Mouse (Mus musculus) ES-Bruce4 (cell line): ENCODE data around the gene Ranbp9. TPM values are rescaled to one million over a fixed set of nuclear protein-coding genes. Genes with fewer than 3 reads are reported as not detected.

Experiments
- H3K27ac ChIP-seq: 2 replicates; pipeline ENCODE4 v1.5.1; 2012; ENCODE audit warnings: low read length, inconsistent platforms; ENCODE audit not compliant: insufficient read depth
- H3K27me3 ChIP-seq: 2 replicates; pipeline ENCODE4 v1.6.1; 2012; ENCODE audit warnings: mild to moderate bottlenecking, low read length, inconsistent platforms; ENCODE audit not compliant: control insufficient read depth, poor library complexity, insufficient read depth, severe bottlenecking
- H3K36me3 ChIP-seq: 2 replicates; pipeline ENCODE4 v1.6.1; 2012; ENCODE audit warnings: inconsistent platforms, mild to moderate bottlenecking, low read length, moderate library complexity; ENCODE audit not compliant: control insufficient read depth, poor library complexity, insufficient read depth, severe bottlenecking
- H3K4me1 ChIP-seq: one replicate; pipeline ENCODE4 v1.8.1; 2011; ENCODE audit warnings: low read length; ENCODE audit not compliant: control insufficient read depth, insufficient read depth
- H3K4me3 ChIP-seq: 2 replicates; pipeline ENCODE4 v1.5.1; 2011; ENCODE audit warnings: low read depth, mild to moderate bottlenecking, low read length
- H3K9ac ChIP-seq: 2 replicates; pipeline ENCODE4 v1.6.1; 2012; ENCODE audit warnings: low read depth, mild to moderate bottlenecking, inconsistent platforms; ENCODE audit not compliant: poor library complexity, severe bottlenecking
- H3K9me3 ChIP-seq: replicated peaks from 2 replicates; pipeline ENCODE4 v1.6.1; 2012; ENCODE audit warnings: mild to moderate bottlenecking, low read length, inconsistent platforms; ENCODE audit not compliant: control insufficient read depth, poor library complexity, insufficient read depth, severe bottlenecking
- CTCF ChIP-seq: IDR thresholded peaks from one replicate; pipeline ENCODE4 v1.8.1; 2011; ENCODE audit warnings: low read depth, low read length
- EP300 ChIP-seq: IDR thresholded peaks from 2 replicates; pipeline ENCODE4 v1.6.1; 2011; ENCODE audit warnings: low read depth, low read length; ENCODE audit not compliant: insufficient read depth
- POLR2A ChIP-seq: IDR thresholded peaks from one replicate; pipeline ENCODE4 v1.8.1; 2011; ENCODE audit warnings: low read length; ENCODE audit not compliant: insufficient read depth
- polyA plus RNA-seq: library from polyadenylated mRNA; stranded (reverse); fragments of >200 nt; gene quantifications from 2 replicates; pipeline ENCODE4 v1.2.4, GENCODE M21; 2011; ENCODE audit warnings: low read depth; ENCODE audit not compliant: missing spikeins, insufficient read depth, insufficient read length

Ranbp9 gene
- polyA plus RNA-seq, 1 experiment: 79.6 TPM

GRCm38 (mm10) chr13:43523906-43524480, 42.9 kb upstream of the Ranbp9 start:
- H3K9me3 ChIP-seq: no peaks in the 10 kb centered on the region
- TF ChIP-seq EP300 (no peak), CTCF (no peak), POLR2A (no peak)

GRCm38 (mm10) chr13:43521940-43522339, 40.9 kb upstream of the Ranbp9 start:
- Histone ChIP-seq H3K36me3 (no peaks in the 10 kb centered on the region), H3K9me3 (no peaks in the 10 kb centered on the region), H3K27me3 (no peaks in the 10 kb centered on the region), H3K4me3 (no peak overlapping the region), H3K9ac (no peak overlapping the region), H3K27ac (no peak overlapping the region), H3K4me1 (peaks cover 2% of the 10 kb centered on the region)
- TF ChIP-seq EP300 (no peak), CTCF (no peak), POLR2A (no peak)

More at GRCm38 (mm10) chr13:43523906-43524480, 42.9 kb upstream of the Ranbp9 start:
- H3K4me1 ChIP-seq: peaks cover 2% of the 10 kb centered on the region
- H3K27me3 ChIP-seq: no peaks in the 10 kb centered on the region
- H3K4me3 ChIP-seq: no peak overlapping the region
- H3K36me3 ChIP-seq: no peaks in the 10 kb centered on the region
- H3K9ac ChIP-seq: no peak overlapping the region
- no peak overlapping the region for H3K27ac ChIP-seq

- Histone ChIP-seq H3K4me1 (no peaks in the 10 kb centered on the region), H3K4me3 (no peak overlapping the region), H3K9me3 (no peaks in the 10 kb centered on the region), H3K9ac (no peak overlapping the region), H3K27me3 (no peaks in the 10 kb centered on the region), H3K27ac (no peak overlapping the region), H3K36me3 (no peaks in the 10 kb centered on the region)
- TF ChIP-seq POLR2A (no peak), CTCF (no peak), EP300 (no peak)
Measured at GRCm38 (mm10) chr13:43519251-43519650, 38.2 kb upstream of the Ranbp9 start.

GRCm38 (mm10) chr13:43517371-43517770, 36.3 kb upstream of the Ranbp9 start:
- Histone ChIP-seq H3K36me3 (no peaks in the 10 kb centered on the region), H3K27ac (no peak overlapping the region), H3K9me3 (no peaks in the 10 kb centered on the region), H3K27me3 (no peaks in the 10 kb centered on the region), H3K4me1 (no peaks in the 10 kb centered on the region), H3K4me3 (no peak overlapping the region), H3K9ac (no peak overlapping the region)
- TF ChIP-seq CTCF (no peak), POLR2A (no peak), EP300 (no peak)

GRCm38 (mm10) chr13:43516931-43517330, 35.8 kb upstream of the Ranbp9 start:
- Histone ChIP-seq H3K36me3 (no peaks in the 10 kb centered on the region), H3K4me3 (no peak overlapping the region), H3K27ac (no peak overlapping the region), H3K27me3 (no peaks in the 10 kb centered on the region), H3K4me1 (no peaks in the 10 kb centered on the region), H3K9ac (no peak overlapping the region), H3K9me3 (no peaks in the 10 kb centered on the region)
- no peak for TF ChIP-seq POLR2A
- no peak for TF ChIP-seq CTCF

- Histone ChIP-seq H3K4me3 (no peak overlapping the region), H3K4me1 (no peaks in the 10 kb centered on the region), H3K9me3 (no peaks in the 10 kb centered on the region), H3K36me3 (no peaks in the 10 kb centered on the region), H3K27ac (no peak overlapping the region), H3K27me3 (no peaks in the 10 kb centered on the region), H3K9ac (no peak overlapping the region)
- TF ChIP-seq EP300: no peak
- TF ChIP-seq CTCF: no peak
- TF ChIP-seq POLR2A: no peak
Measured at GRCm38 (mm10) chr13:43516119-43516518, 35.0 kb upstream of the Ranbp9 start.
